Mouse (Mus musculus) liver, embryonic 14.5 days (tissue): ENCODE data around the gene Trub1. TPM values are rescaled to one million over a fixed set of nuclear protein-coding genes. Genes with fewer than 3 reads are reported as not detected.

Experiments used
- ATAC-seq: fragments of 200-750 bp; cut with Nextera tagmentation; 2 replicates; pipeline ENCODE4 v1.8.0; 2017; ENCODE audit warnings: moderate number of reproducible peaks, mild to moderate bottlenecking, moderate library complexity; ENCODE audit not compliant: insufficient read depth
- DNase-seq, 3 experiments: peaks; one replicate each; pipeline ENCODE4 v3.0.0-alpha.2; 2012 to 2013; ENCODE audit warnings: low read depth in 3 of 3, low spot score in 3 of 3
- H3K27ac ChIP-seq: fragments of 300-500 bp; sonication (generic); 2 replicates; pipeline ENCODE4 v1.5.1; 2014; ENCODE audit warnings: moderate library complexity, mild to moderate bottlenecking, control low read depth, inconsistent platforms
- H3K27me3 ChIP-seq: fragments of 300-500 bp; sonication (generic); 2 replicates; pipeline ENCODE4 v1.6.1; 2014; ENCODE audit warnings: mild to moderate bottlenecking, low read length, moderate library complexity; ENCODE audit not compliant: control insufficient read depth, insufficient read depth
- H3K36me3 ChIP-seq: fragments of 300-500 bp; sonication (generic); replicated peaks from 2 replicates; pipeline ENCODE4 v1.6.1; 2014; ENCODE audit warnings: low read depth; ENCODE audit not compliant: control insufficient read depth, insufficient read depth
- H3K4me1 ChIP-seq, 2 experiments: fragments of 200-500 bp in 1 of 2; fragments of 300-500 bp in 1 of 2; sonication (generic) in 1 of 2; replicated peaks; 2 replicates each; pipeline ENCODE4 v1.6.1; 2012 to 2014; ENCODE audit warnings: antibody characterized with exemption in 1 of 2, inconsistent platforms in 1 of 2, low read length in 1 of 2; ENCODE audit not compliant: control insufficient read depth in 2 of 2, insufficient read depth in 2 of 2
- H3K4me2 ChIP-seq: fragments of 300-500 bp; sonication (generic); 2 replicates; pipeline ENCODE4 v1.6.1; 2014; ENCODE audit warnings: low read depth, mild to moderate bottlenecking, control low read depth, moderate library complexity
- H3K4me3 ChIP-seq, 2 experiments: fragments of 200-500 bp in 1 of 2; fragments of 300-500 bp in 1 of 2; sonication (generic) in 1 of 2; 2 replicates each; pipeline ENCODE4 v1.5.1; 2012 to 2014; ENCODE audit warnings: low read depth in 2 of 2, low read length in 2 of 2, mild to moderate bottlenecking in 2 of 2, control low read depth in 1 of 2, inconsistent platforms in 1 of 2, moderate library complexity in 1 of 2; ENCODE audit not compliant: insufficient read depth in 1 of 2
- H3K9ac ChIP-seq: fragments of 300-500 bp; sonication (generic); replicated peaks from 2 replicates; pipeline ENCODE4 v1.6.1; 2014; ENCODE audit warnings: mild to moderate bottlenecking, control low read depth, moderate library complexity
- H3K9me3 ChIP-seq: fragments of 300-500 bp; sonication (generic); 2 replicates; pipeline ENCODE4 v1.6.1; 2016; ENCODE audit warnings: low read length, mixed read lengths; ENCODE audit not compliant: control insufficient read depth
- CTCF ChIP-seq: IDR thresholded peaks from 2 replicates; pipeline ENCODE4 v1.5.1; 2016; ENCODE audit warnings: antibody characterized with exemption, low read depth, control low read depth
- EP300 ChIP-seq: IDR thresholded peaks from 2 replicates; pipeline ENCODE4 v1.6.1; 2016; ENCODE audit warnings: antibody characterized with exemption, low read depth
- WGBS: fragments of 180-500 bp; shearing (Covaris S2); extraction: QIAGEN DNeasy Blood & Tissue Kit; methylation state at CpG from one replicate; pipeline ENCODE4 v1.1.7; 2014; ENCODE audit not compliant: insufficient replicate concordance; 5-methylcytosine and 5-hydroxymethylcytosine counted together
- polyA plus RNA-seq, 2 experiments: library from polyadenylated mRNA; depleted of rRNA in 1 of 2; stranded (reverse) in 1 of 2; unstranded in 1 of 2; fragments of >200 nt; fragmentation: Nextera tagmentation in 1 of 2; extraction: Ambion mirVana in 1 of 2; gene quantifications; 2 replicates each; pipeline versions ENCODE4 v1.2.1 to v1.2.3; 2012 to 2014

Trub1 gene
- polyA plus RNA-seq, 2 experiments = 6.7 to 7.8 TPM

DNA sequence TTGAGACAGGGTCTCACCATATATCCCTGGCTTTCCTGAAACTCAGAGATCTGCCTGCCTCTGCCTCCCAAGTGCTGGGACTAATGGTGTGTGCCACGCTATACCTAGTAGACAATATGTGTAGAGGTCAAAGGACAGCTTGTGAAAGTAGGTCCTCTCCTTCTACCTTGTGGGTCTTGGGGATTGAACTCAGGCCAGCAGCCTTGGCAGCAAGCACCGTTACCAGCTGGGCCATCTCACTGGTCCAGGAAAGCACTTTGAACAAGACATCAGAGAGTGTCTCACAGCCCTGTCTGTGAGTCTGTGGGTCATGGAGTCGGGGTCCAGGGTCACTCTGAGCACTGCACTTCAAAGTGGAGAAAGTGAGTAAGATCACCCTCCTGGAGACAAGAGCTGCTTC lies 24.1 kb upstream of the Trub1 start:
- 65% methylated on average over 3 of the region's 3 CpGs for WGBS
- no peak for DNase-seq
- Histone ChIP-seq H3K9me3 (no peaks in the 10 kb centered on the region), H3K4me1 (no peaks in the 10 kb centered on the region), H3K27me3 (no peaks in the 10 kb centered on the region; the same call in 1 of the 2 replicates), H3K27ac (no peak overlapping the region), H3K9ac (no peak overlapping the region), H3K4me3 (no peak overlapping the region), H3K4me2 (no peak overlapping the region), H3K36me3 (no peaks in the 10 kb centered on the region)
- TF ChIP-seq EP300 (no peak), CTCF (no peak)
- no peak for ATAC-seq

DNA sequence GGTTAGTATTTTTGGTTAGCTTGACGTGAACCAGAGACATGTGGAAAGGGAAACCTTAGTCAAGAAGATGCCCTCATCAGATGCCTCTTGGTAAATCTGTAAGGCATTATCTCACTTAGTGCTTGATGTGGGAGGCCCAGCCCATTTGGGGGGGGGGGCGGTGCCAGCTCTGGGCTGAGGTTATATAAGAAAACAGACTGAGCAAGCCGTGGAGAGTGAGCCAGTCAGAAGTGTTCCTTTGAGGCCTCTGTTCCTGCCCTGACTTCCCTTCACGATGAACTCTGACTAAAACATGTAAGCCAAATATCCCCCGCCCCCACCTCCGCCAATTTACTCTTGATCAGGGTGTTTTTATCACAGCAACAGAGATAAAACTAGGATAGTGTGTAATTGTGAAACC lies 22.8 kb upstream of the Trub1 start:
- WGBS = 37% methylated on average over 6 of the region's 6 CpGs
- DNase-seq = no peak
- no peaks in the 10 kb centered on the region for H3K9me3 ChIP-seq
- no peaks in the 10 kb centered on the region; the same call in 1 of the 2 replicates for H3K27me3 ChIP-seq
- H3K4me2 ChIP-seq = no peak overlapping the region
- no peak for ATAC-seq
- no peak overlapping the region for H3K9ac ChIP-seq
- TF ChIP-seq EP300 (no peak), CTCF (no peak)
- H3K36me3 ChIP-seq = no peaks in the 10 kb centered on the region
- no peak overlapping the region for H3K4me3 ChIP-seq
- no peak overlapping the region for H3K27ac ChIP-seq
- no peaks in the 10 kb centered on the region for H3K4me1 ChIP-seq

DNA sequence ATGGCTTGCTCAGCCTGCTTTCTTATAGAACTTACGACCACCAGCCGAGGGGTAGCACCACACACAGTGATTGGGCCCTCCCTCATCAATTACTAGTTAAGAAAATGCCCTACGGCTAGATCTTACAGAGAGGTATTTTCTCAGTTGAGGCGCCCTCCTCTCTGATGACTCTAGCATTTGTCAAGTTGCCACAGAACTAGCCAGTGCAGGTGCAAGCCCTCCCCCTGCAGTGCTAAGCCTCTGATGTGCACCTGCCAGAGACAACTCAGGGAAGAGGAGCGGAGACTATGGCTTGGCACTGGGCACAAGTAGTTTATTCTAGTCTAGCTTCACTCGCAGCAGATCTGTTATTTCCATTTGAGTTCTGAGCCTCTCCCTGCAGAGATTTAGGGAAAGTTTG lies 21.2 kb upstream of the Trub1 start:
- DNase-seq = no peak
- Histone ChIP-seq H3K4me1 (no peaks in the 10 kb centered on the region), H3K27ac (no peak overlapping the region), H3K27me3 (no peaks in the 10 kb centered on the region; the same call in 1 of the 2 replicates), H3K9me3 (no peaks in the 10 kb centered on the region), H3K9ac (no peak overlapping the region), H3K4me3 (no peak overlapping the region), H3K4me2 (no peak overlapping the region), H3K36me3 (no peaks in the 10 kb centered on the region)
- WGBS = 50% methylated on average over 6 of the region's 6 CpGs
- no peak for TF ChIP-seq EP300
- no peak for TF ChIP-seq CTCF
- no peak for ATAC-seq

DNA sequence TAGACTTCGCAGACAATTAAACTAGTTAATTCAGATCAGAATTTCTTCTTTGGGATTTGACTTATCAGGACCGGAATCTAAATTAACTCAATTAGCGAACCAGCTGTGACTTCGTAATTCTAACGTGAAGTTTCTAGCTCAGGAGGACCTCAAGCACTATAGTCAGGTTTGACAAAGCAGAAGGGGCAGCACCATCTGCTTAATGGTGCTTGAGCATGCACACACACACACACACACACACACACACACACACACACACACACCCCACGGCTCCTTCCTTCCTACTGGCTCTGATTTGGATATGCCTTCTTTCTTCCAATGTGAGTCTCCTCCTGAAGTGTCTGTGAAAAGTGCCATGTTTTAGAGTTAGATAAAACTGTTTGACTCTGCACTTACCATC lies 18.7 kb upstream of the Trub1 start:
- Histone ChIP-seq H3K27me3 (no peaks in the 10 kb centered on the region), H3K4me3 (no peak overlapping the region), H3K27ac (no peak overlapping the region), H3K9ac (no peak overlapping the region), H3K36me3 (no peaks in the 10 kb centered on the region), H3K9me3 (no peaks in the 10 kb centered on the region), H3K4me2 (no peak overlapping the region), H3K4me1 (no peaks in the 10 kb centered on the region)
- TF ChIP-seq EP300 (no peak), CTCF (no peak)
- WGBS = 68% methylated on average over 6 of the region's 6 CpGs
- DNase-seq (no peak), ATAC-seq (no peak)

DNA sequence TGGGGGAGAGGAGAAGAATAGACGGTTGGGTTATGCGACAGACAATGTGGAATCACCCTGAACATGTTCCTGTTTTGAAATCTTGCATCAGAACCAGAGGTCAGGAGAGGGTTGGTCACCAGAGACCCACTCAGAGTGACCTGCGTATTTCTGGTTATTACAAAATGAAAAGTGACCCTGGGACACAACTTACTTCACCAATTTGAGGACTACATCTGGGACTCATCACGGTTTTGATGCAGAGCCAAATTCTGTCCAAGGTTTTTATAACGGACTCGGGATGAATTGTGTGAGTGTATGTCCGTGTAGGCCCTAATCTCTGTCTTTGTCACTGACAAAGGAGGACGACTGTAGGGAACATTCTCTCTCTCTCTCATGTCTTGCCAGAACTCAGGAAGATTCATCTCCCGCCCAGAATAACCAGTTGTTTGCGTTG lies 16.1 kb upstream of the Trub1 start:
- no peak for DNase-seq
- 60% methylated on average over 10 of the region's 10 CpGs for WGBS
- no peaks in the 10 kb centered on the region for H3K9me3 ChIP-seq
- no peaks in the 10 kb centered on the region for H3K27me3 ChIP-seq
- no peak for ATAC-seq
- no peaks in the 10 kb centered on the region for H3K36me3 ChIP-seq
- H3K4me1 ChIP-seq = no peaks in the 10 kb centered on the region
- H3K4me2 ChIP-seq = no peak overlapping the region
- no peak overlapping the region for H3K27ac ChIP-seq
- no peak overlapping the region for H3K9ac ChIP-seq
- TF ChIP-seq EP300 = no peak
- no peak for TF ChIP-seq CTCF
- H3K4me3 ChIP-seq = no peak overlapping the region

DNA sequence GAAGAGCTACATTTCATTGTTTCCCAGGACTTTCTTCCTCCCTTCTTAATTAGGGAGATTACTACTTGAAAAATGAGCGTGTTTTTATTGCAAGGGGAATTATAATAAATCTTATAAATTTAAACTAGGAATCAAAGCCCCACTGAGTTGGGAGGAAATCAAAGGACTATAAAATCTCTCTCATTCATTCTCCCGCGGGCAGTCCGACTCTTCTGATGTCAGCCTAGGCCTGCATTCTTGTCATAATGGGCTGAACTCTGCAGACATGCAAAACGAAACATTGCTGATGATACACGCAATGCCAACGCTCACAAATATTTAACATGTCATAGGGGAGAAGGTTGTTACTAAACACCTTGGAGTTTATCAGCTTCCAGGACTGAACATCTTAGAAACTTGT lies 15.7 kb upstream of the Trub1 start:
- H3K27me3 ChIP-seq = no peaks in the 10 kb centered on the region
- H3K9ac ChIP-seq = no peak overlapping the region
- ATAC-seq (no peak), DNase-seq (no peak)
- H3K36me3 ChIP-seq = no peaks in the 10 kb centered on the region
- H3K4me3 ChIP-seq = no peak overlapping the region
- no peak overlapping the region for H3K4me2 ChIP-seq
- TF ChIP-seq EP300 (no peak), CTCF (no peak)
- WGBS = 83% methylated on average over 7 of the region's 7 CpGs
- H3K4me1 ChIP-seq = no peaks in the 10 kb centered on the region
- no peaks in the 10 kb centered on the region for H3K9me3 ChIP-seq
- H3K27ac ChIP-seq = no peak overlapping the region
